Mouse (Mus musculus) heart, embryonic 15.5 days (tissue): ENCODE measurements around the gene Tmem104. TPM values are rescaled to one million over a fixed set of nuclear protein-coding genes. Genes with fewer than 3 reads are reported as not detected.

Experiments
- ATAC-seq: fragments of 200-750 bp; cut with Nextera tagmentation; replicated peaks from 2 replicates; pipeline ENCODE4 v1.8.0; 2017; ENCODE audit warnings: low read depth, moderate TSS enrichment; ENCODE audit not compliant: insufficient number of reproducible peaks, insufficient read depth, low FRiP score
- H3K27ac ChIP-seq: fragments of 300-500 bp; sonication (generic); 2 replicates; pipeline ENCODE4 v1.5.1; 2015; ENCODE audit warnings: mild to moderate bottlenecking, inconsistent platforms
- H3K27me3 ChIP-seq: fragments of 300-500 bp; sonication (generic); 2 replicates; pipeline ENCODE4 v1.6.1; 2015; ENCODE audit warnings: inconsistent platforms
- H3K36me3 ChIP-seq: fragments of 300-500 bp; sonication (generic); 2 replicates; pipeline ENCODE4 v1.6.1; 2015; ENCODE audit warnings: mild to moderate bottlenecking, inconsistent platforms
- H3K4me1 ChIP-seq: fragments of 300-500 bp; sonication (generic); replicated peaks from 2 replicates; pipeline ENCODE4 v1.6.1; 2015; ENCODE audit warnings: inconsistent platforms
- H3K4me2 ChIP-seq: fragments of 300-500 bp; sonication (generic); 2 replicates; pipeline ENCODE4 v1.6.1; 2015; ENCODE audit warnings: inconsistent platforms, mild to moderate bottlenecking, moderate library complexity
- H3K4me3 ChIP-seq: fragments of 300-500 bp; sonication (generic); 2 replicates; pipeline ENCODE4 v1.5.1; 2015; ENCODE audit warnings: mild to moderate bottlenecking, inconsistent platforms
- H3K9ac ChIP-seq: fragments of 300-500 bp; sonication (generic); 2 replicates; pipeline ENCODE4 v1.6.1; 2015; ENCODE audit warnings: mild to moderate bottlenecking, inconsistent platforms
- H3K9me3 ChIP-seq: fragments of 300-500 bp; sonication (generic); replicated peaks from 2 replicates; pipeline ENCODE4 v1.6.1; 2016; ENCODE audit warnings: inconsistent platforms
- WGBS: fragments of 180-500 bp; shearing (Covaris S2); methylation state at CpG from one replicate; pipeline ENCODE4 v1.1.7; 2015; ENCODE audit warnings: mixed read lengths; 5-methylcytosine and 5-hydroxymethylcytosine counted together
- polyA plus RNA-seq: library from polyadenylated mRNA; unstranded; fragments of >200 nt; fragmentation: Nextera tagmentation; extraction: Ambion mirVana; gene quantifications from 2 replicates; pipeline ENCODE4 v1.2.1, GENCODE M21; 2015

The Tmem104 gene
- 6.6 and 11.4 TPM in 2 replicates for polyA plus RNA-seq

- peak within 1 kb of the TSS; percentile 93 for H3K4me2 ChIP-seq
- H3K4me3 ChIP-seq: peak within 1 kb of the TSS; percentile 73
- H3K9ac ChIP-seq: peak within 1 kb of the TSS; percentile 81
- H3K27me3 ChIP-seq: no peaks in the 10 kb centered on the region
- no peaks in the 10 kb centered on the region for H3K9me3 ChIP-seq
- peaks cover 23% of the 10 kb centered on the region for H3K4me1 ChIP-seq
- WGBS: under 1% methylated on average over 39 of the region's 39 CpGs
- peak; percentile 93 for ATAC-seq
- H3K36me3 ChIP-seq: no peaks in the 10 kb centered on the region; the same call in 1 of the 2 replicates
- peak within 1 kb of the TSS; percentile 81 for H3K27ac ChIP-seq
Measured at GRCm38 (mm10) chr11:115187224-115187639, at the start of gene Tmem104. Tmem104 (plus strand) TSS chr11:115187487.

- no peak for ATAC-seq
- Histone ChIP-seq H3K36me3 (no peaks in the 10 kb centered on the region), H3K27ac (no peak overlapping the region), H3K4me1 (no peaks in the 10 kb centered on the region), H3K4me2 (no peak overlapping the region), H3K9me3 (no peaks in the 10 kb centered on the region), H3K4me3 (no peak overlapping the region), H3K27me3 (no peaks in the 10 kb centered on the region), H3K9ac (no peak overlapping the region)
- 58% methylated on average over 5 of the region's 5 CpGs for WGBS
Measured at GRCm38 (mm10) chr11:115138597-115139262, 48.6 kb upstream of the Tmem104 start.

DNA sequence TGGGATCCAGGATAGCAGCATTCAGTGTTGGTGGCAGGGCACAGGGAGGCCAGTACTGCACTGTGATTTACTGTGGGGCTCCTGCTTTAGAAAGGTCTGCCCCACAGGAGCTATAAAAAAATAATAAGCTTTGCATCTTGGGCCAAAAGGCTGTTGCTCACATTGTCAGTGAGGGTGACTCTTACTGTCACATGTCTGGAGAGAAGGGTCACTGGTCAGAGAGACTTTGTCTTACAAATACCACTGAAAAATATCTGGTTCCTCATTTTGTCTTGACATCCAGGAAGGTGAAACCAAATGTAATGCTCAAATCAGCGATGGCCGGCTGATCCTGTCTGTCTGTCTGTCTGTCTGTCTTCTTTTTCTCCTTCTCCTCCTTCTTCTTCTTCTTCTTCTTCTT lies 45.3 kb upstream of the Tmem104 start:
- no peak overlapping the region for H3K9ac ChIP-seq
- no peaks in the 10 kb centered on the region for H3K4me1 ChIP-seq
- no peak for ATAC-seq
- WGBS: 80% methylated on average over 2 of the region's 2 CpGs
- no peak overlapping the region for H3K27ac ChIP-seq
- H3K27me3 ChIP-seq: no peaks in the 10 kb centered on the region
- no peak overlapping the region for H3K4me2 ChIP-seq
- H3K9me3 ChIP-seq: no peaks in the 10 kb centered on the region
- H3K4me3 ChIP-seq: no peak overlapping the region
- H3K36me3 ChIP-seq: no peaks in the 10 kb centered on the region

- Histone ChIP-seq H3K36me3 (no peaks in the 10 kb centered on the region), H3K4me2 (no peak overlapping the region), H3K9ac (no peak overlapping the region), H3K27ac (no peak overlapping the region), H3K27me3 (peaks cover 7% of the 10 kb centered on the region), H3K9me3 (no peaks in the 10 kb centered on the region), H3K4me1 (peaks cover 6% of the 10 kb centered on the region; the same call in 1 of the 2 replicates), H3K4me3 (no peak overlapping the region)
- no peak for ATAC-seq
- 71% methylated on average over 4 of the region's 4 CpGs for WGBS
Measured at GRCm38 (mm10) chr11:115147813-115148212, 39.5 kb upstream of the Tmem104 start.

DNA sequence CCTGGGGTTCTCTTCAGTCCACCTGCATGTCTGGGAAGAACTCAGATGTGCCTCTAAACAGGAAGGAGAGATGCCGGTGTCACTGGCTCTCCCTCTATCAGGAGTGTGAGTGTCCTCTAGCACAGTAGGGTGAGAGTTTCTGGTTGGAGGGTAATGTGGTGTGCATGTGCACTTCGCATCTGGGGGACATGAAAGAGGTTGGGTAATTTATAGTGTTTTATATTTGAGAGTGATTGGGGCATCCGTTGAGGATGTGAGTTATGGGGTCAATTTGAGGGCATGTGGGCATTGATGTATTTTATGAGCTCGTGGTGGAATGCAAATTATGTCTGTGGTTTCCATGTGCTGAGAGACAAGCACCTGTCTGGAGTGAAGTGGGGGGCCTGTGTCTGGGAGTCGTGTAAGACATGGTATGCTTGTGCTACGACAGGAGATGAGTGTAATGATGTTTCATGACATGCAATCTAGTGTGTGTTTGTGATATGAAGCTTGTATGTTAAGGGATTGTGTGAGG lies 36.5 kb upstream of the Tmem104 start:
- WGBS: 56% methylated on average over 6 of the region's 6 CpGs
- Histone ChIP-seq H3K27me3 (peaks cover 36% of the 10 kb centered on the region), H3K36me3 (no peaks in the 10 kb centered on the region), H3K4me2 (no peak overlapping the region), H3K4me1 (peaks cover 18% of the 10 kb centered on the region), H3K27ac (no peak overlapping the region), H3K4me3 (no peak overlapping the region), H3K9me3 (no peaks in the 10 kb centered on the region), H3K9ac (no peak overlapping the region)
- ATAC-seq: no peak

DNA sequence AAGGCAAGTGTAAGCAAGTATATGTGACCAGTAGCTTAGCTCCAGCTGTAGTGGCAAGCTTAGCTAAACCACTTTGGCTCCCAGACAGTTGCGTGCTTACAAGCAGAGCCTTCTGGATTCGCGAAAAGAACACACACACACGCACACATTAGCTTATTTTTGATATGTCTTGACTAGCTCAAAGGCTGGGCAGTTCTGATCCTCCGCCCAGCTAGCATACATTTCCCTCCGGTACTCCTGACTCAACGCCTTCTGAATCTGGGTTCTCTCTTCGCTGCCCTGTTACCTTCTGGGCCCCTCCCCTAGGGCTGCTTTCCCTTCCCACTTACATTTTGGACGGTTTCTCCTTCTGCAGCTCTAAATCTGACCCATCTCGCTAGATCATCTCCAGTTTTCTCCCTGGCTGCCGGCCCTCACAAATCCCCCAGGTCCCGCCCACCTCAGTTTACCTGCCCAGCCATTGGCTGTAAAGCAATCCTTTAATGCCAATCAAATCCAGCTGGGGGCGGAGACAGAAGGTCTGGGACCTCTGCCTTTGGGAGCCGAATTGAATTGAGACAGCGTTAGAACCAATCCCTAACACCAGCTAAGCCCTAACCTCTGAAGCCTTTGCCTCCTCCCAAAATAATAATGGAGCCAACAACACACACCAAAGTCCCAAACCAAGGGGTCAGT lies 35.4 kb upstream of the Tmem104 start:
- Histone ChIP-seq H3K36me3 (no peaks in the 10 kb centered on the region), H3K27me3 (peaks cover 47% of the 10 kb centered on the region), H3K9me3 (no peaks in the 10 kb centered on the region), H3K27ac (no peak overlapping the region), H3K4me2 (peak overlapping the region; percentile 70), H3K9ac (no peak overlapping the region), H3K4me3 (peak overlapping the region; percentile 41), H3K4me1 (peaks cover 18% of the 10 kb centered on the region)
- 5% methylated on average over 15 of the region's 15 CpGs for WGBS
- ATAC-seq: 0 out of 2 replicates have a peak, but pooled peaks have one; percentile 35

GRCm38 (mm10) chr11:115153088-115153487 lies 34.2 kb upstream of the Tmem104 start:
- no peaks in the 10 kb centered on the region for H3K9me3 ChIP-seq
- no peak overlapping the region for H3K27ac ChIP-seq
- peaks cover 46% of the 10 kb centered on the region for H3K27me3 ChIP-seq
- H3K4me1 ChIP-seq: peaks cover 20% of the 10 kb centered on the region
- no peak for ATAC-seq
- H3K4me2 ChIP-seq: no peak overlapping the region
- no peak overlapping the region for H3K9ac ChIP-seq
- 70% methylated on average over 9 of the region's 9 CpGs for WGBS
- H3K36me3 ChIP-seq: no peaks in the 10 kb centered on the region
- H3K4me3 ChIP-seq: no peak overlapping the region

- WGBS: under 1% methylated on average over 35 of the region's 35 CpGs
- ATAC-seq: peak; percentile 68
- H3K9ac ChIP-seq: no peak overlapping the region
- H3K4me2 ChIP-seq: peak overlapping the region; percentile 60
- H3K9me3 ChIP-seq: no peaks in the 10 kb centered on the region
- H3K27me3 ChIP-seq: peaks cover 46% of the 10 kb centered on the region
- peaks cover 27% of the 10 kb centered on the region for H3K4me1 ChIP-seq
- H3K36me3 ChIP-seq: no peaks in the 10 kb centered on the region
- H3K27ac ChIP-seq: no peak overlapping the region
- H3K4me3 ChIP-seq: peak overlapping the region; percentile 40
Measured at GRCm38 (mm10) chr11:115153699-115154292, 33.5 kb upstream of the Tmem104 start.

DNA sequence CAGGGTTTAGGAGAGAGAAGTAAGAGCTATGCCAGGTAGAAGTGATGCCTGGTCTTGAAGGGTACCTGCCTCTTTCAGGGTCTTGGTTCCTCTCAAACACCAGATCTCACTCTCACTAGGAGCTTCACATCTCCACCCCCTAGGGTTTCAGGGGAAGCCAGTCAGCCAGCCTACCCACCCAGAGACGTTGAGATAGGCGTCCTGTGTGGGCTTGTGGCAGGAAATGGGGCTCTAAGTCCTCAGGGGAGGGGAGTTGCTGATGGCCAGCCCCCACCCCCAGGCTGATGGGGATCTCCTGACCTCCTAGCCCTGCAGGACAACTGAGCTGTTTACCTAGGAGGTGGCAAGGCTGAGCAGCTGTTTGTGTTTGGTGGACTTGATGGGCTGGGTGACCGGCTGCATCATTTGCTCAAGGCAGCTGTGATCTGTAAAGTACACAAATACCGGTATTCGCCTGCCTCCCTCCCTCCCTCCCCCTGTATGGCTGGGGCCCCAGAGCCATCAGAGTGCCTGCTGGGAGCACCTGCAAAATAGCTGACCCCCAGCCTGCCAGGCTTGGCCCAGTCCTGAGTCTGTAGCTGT lies 32.1 kb upstream of the Tmem104 start:
- H3K27me3 ChIP-seq: peaks cover 46% of the 10 kb centered on the region
- peaks cover 27% of the 10 kb centered on the region for H3K4me1 ChIP-seq
- H3K4me2 ChIP-seq: no peak overlapping the region
- no peak overlapping the region for H3K9ac ChIP-seq
- no peak overlapping the region for H3K4me3 ChIP-seq
- no peaks in the 10 kb centered on the region for H3K36me3 ChIP-seq
- no peak for ATAC-seq
- WGBS: 11% methylated on average over 5 of the region's 5 CpGs
- H3K27ac ChIP-seq: no peak overlapping the region
- H3K9me3 ChIP-seq: no peaks in the 10 kb centered on the region

- no peak overlapping the region for H3K9ac ChIP-seq
- H3K27ac ChIP-seq: peak overlapping the region; percentile 67
- no peaks in the 10 kb centered on the region for H3K9me3 ChIP-seq
- 14% methylated on average over 12 of the region's 12 CpGs for WGBS
- H3K4me2 ChIP-seq: peak overlapping the region; percentile 36
- peaks cover 38% of the 10 kb centered on the region for H3K4me1 ChIP-seq
- no peaks in the 10 kb centered on the region for H3K36me3 ChIP-seq
- peak; percentile 15; the same call in 1 of the 2 replicates for ATAC-seq
- H3K4me3 ChIP-seq: no peak overlapping the region
- peaks cover 39% of the 10 kb centered on the region for H3K27me3 ChIP-seq
Measured at GRCm38 (mm10) chr11:115157933-115158719, 29.2 kb upstream of the Tmem104 start.
